Mouse (Mus musculus) lung, adult 18-20 months (tissue): ENCODE results near the gene 1700029I15Rik.

Source experiments
- DNase-seq, 2 experiments: peaks; one replicate each; pipeline ENCODE4 v3.0.0; 2022; ENCODE audit warnings: mixed read lengths in 2 of 2

The 1700029I15Rik gene

DNA sequence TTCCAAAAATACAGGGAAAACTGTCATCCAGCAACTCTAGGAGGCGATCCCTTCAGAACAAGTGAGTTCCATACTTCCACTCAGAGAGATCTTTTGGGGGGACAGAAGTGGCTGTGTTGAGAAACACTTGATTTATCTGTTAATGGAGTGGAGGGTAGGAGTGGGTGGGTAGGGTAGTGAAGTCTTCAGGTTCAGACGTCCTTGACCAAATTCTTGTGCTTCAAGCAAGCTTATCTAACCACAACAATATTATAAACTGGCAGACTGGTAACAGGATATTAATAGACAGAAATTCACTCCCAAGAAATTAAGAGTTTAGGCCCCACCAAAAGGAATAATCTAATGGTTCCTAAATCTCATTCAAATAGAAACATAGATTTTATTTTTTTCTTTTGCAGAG is 47.8 kb downstream of the 1700029I15Rik start:
- DNase-seq = no peak

- peak; percentile 75 to 84 for DNase-seq
Observed at GRCm38 (mm10) chr2:92430723-92431541, 48.6 kb downstream of the 1700029I15Rik start.

- no peak for DNase-seq
Observed at GRCm38 (mm10) chr2:92431611-92432179, 49.4 kb downstream of the 1700029I15Rik start.

DNA sequence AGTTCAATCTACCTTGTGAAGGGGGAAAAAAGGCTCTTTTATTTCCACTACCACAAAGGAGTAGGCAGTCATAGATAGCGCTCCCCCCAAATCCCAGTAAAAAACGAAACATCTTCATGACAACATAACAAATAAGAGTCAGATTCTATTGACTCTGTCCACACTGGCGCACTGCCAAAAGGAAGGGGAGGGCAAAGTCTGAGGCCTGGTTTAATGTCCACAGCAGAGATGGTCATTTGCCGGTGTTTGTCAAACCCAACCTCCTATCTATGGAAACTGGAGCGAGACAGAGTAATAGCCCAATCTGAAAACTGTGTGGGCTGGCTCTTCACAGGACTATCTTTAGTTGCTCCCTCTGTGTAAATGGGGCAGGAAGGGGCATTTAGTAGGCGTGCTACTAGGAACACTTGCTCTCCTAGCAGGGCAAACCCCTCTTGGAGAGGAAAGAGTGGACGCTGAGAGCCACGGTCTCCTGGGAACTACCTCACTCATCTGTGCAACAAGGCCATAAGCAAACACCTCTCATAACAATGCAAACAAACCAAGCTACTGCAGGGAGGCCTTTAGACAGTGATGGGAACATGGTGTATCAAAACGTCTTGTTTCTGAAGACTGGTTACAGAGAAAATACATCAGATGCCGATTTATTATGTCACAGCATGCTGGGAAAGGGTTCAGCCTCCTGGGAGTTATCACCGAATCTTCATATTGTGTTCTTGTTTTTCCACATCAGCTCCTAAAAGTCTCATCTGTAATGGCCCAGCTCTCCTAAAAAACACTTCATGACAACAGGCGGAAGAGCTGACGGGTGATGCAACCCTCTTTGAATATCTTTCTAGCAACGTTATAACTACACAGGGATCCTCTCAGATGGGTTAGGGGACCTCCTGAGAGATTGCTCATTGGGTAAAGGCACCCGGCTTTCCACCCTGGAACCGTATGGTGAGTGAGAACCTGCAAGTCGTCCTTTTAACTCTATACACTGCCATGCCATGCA is 50.3 kb downstream of the 1700029I15Rik start:
- peak; percentile 76 to 86 for DNase-seq

DNA sequence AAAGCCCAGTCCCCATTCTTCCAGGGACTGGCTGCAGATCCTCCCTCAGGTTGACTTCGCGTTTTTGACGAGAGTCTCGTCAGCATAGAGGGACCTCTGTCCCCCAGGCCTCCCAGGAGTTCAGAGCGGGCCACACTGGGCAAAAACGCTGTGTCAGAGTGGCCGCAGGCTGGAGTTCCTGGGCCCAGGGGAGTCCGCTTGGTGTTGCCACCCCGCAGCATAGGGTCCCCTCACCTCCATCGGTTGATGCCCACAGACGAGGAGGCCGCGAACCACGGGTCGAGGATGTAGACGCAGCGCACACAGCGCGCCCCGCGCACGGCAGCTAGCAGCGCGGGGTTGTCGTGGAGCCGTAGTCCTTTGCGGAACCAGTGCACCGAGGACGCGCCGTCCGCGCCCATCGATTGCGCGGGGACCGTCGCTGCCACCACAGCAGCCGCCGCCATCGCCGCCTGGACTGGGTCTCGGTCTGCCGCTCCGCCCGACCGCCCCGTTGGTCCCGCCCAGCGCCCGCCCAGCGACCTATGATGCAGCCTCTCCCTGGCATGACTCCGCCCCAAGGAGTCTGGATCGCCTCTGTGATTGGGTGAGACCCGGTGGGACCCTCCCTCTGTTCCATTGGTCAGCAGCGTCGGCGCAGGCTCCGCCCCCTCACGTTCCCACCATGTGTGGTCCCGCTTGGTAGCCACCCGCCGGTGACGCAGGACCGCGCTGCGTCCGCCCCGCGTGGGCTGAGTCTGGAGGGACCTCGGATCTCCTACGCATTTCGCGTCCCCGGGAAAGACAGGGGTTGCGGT is 51.4 kb downstream of the 1700029I15Rik start, which contains the start of gene Cry2:
Gene Cry2, minus strand, starts transcription at position 466 of the 797 bp plus-strand sequence.
- DNase-seq = peak; percentile 99

GRCm38 (mm10) chr2:92434375-92434745 is 52.0 kb downstream of the 1700029I15Rik start:
- peak in 1 of 2 experiments; percentile 58 for DNase-seq

GRCm38 (mm10) chr2:92435023-92435422 is 52.7 kb downstream of the 1700029I15Rik start:
- DNase-seq = peak in 1 of 2 experiments; percentile 36
